Mouse (Mus musculus) naive thymus-derived CD4-positive, alpha-beta T cell, adult 2 months (primary cell): ENCODE results near the gene Rfxap.

Source experiments
- DNase-seq: peaks from one replicate; pipeline ENCODE4 v3.0.0-alpha.2; 2011; ENCODE audit warnings: low read depth

Gene Rfxap

DNA sequence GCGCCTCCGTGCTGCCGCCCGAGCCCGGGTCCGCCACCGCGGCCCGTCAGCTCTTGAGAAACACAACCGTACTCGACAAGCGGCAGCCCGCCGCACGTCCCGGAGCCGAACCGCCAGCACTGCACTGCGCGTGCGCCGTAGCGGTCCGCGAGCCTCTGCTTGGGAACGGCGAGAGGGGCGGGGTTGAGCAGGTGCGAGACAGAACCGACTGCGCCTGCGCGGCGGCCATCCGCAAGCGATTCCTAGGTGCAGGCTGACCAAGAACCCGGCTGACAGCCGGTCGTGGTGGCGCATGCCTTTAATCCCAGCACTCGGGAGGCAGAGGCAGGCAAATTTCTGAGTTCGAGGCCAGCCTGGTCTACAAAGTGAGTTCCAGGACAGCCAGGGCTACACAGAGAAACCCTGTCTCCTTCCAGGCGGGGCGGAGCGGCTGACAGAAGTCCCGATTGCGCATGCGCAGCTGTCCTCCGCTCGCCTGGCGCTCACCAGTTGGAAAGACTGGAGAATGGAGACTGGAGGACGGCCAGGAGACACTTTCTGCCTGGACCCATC is at the start of gene Rfxap:
TSS of gene Rfxap (minus strand) at position 126 of the 552 bp plus-strand sequence.
- DNase-seq, result peak; percentile 99

DNA sequence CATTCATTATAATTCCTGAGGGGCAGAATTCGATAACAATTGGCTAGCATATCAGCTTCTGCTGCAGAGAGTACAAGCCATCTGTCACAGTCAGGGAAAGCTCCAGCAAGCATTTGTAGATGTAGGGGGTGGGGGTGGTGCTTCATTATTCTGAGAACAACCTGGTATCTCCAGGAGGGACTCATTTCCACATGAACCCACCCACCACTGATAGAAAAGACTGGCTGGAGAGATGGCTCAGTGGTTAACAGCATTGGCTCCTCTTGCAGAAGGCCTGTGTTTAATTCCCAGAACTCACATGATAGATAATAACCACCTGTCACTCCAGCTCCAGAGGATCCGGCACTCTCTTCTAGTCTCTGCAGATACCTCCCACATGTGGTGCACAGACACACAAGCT is 27.8 kb upstream of the Rfxap start:
- DNase-seq, result no peak

DNA sequence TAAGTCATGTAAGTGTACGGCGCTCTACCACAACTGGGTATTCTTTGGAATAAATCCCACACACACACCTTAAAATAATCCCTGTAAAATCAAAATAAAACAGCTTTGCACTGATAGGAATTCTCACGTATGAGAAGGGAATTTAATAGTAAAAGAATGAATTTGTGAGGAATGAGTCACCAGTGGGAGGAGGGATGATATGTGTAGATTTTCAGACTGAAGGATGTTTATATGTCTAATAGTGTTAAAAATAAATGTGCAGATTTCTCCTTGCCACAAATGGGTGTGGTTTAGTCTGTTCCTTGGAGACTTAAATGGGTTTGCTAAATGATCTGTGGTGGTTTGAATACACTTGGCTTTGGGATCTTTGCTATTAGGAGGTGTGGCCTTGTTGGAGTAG is 24.9 kb upstream of the Rfxap start:
- no peak for DNase-seq

DNA sequence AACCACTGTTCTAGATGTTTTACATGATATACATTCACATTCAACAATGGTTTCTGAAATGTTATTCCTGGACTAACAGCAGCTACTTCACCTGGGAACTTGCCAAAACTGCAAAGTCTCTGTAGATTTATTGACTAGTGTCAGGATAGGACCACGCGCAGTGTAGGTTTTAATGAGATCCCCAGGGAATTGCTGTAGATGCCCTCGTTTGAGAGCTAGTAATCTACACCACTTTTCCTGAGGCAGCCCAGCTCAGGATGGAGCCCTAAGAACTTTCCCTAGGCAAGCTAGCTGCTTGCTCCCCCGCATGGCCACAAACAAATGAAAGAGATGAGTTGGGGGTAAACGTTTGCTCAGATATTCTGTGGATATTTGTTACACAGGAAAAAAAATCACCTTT is 14.9 kb upstream of the Rfxap start:
- DNase-seq, result no peak

DNA sequence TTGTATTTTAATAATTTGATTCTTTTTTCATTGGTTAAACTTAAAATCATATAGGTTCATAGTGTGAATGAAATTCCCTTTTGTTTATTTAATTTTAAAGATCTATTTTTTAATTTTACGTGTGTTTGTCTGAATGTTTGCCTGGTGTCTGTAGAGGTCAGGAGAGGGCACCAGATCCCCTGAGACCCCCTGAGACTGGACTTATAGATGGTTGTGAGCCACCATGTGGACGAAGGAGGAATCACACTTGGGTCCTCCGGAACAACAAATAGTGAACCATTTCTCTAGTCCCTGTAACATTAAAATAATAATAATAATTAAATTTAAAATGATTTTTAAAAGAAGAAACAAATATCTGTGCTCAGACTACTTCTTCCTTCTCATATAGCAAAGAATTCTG is 7.7 kb upstream of the Rfxap start:
- peak; percentile 40 for DNase-seq

DNA sequence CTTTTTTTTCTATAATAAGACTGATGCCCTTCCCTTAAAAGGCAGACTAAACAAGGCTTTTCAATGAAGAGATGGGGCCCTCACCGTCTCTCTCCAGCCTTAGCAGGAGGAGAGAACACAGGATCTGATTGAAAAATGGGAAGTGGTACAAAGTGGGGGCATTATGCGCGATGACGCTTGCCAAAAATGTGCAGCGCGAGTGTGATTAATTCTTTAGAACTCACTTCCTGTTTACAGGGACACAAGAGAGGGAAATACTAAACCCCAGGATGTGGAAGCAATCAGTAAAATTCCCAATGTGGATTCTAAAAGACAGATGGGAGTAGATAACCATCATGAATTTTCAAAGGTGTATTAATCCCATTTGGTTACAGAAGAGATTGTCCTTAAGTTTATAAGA is 7.0 kb upstream of the Rfxap start:
- no peak for DNase-seq

DNA sequence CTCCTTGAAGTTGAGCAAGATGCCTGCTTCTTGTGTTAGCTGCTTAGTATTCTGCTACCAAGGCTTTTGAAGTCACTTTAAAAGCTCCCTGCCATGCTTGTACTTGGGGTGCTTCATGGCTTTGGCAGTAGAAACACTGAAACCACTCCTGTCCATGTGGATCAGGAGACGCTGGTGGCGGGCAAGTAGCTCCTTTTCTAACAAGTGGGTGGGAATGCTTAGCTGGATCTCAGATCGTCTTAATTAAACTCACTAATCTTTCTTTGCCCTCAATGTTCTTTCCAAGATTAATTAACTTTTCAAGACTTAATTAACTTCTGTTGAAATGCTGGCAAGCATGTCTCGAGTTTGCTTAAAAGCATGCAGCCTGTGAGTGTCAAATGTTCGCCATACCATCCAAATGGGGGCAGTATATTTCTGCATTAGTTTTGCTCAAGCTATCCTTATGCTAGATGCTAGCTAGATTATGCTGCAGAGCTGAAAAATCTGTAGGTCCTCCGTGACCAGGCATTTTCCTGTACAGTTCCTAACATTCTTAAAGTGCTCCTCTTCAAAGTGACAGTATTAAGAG is 5.9 kb upstream of the Rfxap start:
- no peak for DNase-seq

DNA sequence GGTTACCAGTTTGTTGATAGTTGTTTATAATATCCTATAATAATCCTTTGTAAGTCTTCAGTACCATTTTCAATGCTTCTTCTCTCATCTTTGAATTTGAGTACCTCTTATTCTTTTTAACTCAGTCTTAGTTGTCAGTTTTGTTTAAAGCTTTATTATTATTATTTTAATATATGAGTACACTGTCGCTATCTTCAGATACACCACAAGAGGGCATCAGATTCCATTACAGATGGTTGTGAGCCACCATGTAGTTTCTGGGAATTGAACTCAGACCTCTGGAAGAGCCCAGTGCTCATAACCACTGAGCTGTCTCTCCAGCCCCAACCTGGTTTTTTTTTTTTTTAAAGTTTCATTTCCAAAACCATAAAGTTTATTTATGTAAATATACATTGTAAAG is 4.0 kb upstream of the Rfxap start:
- DNase-seq, result peak; percentile 24

DNA sequence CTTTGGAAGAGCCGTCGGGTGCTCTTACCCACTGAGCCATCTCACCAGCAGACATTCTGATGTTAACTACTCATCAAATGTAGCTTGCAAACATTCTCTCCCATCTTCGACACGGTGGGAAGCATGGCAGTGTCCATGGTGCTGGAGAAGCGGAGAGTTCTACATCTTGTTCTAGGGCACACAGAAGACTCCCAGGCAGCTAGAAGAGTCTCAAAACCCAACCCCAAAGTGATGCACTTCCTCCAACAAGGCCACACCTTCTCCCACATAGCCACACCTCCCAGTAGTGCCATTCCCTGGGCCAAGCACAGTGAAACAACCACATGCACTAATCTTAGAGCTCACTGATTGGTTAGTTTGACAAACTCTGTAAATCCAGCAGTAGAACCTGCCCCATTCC is 1.5 kb upstream of the Rfxap start:
- peak; percentile 57 for DNase-seq

DNA sequence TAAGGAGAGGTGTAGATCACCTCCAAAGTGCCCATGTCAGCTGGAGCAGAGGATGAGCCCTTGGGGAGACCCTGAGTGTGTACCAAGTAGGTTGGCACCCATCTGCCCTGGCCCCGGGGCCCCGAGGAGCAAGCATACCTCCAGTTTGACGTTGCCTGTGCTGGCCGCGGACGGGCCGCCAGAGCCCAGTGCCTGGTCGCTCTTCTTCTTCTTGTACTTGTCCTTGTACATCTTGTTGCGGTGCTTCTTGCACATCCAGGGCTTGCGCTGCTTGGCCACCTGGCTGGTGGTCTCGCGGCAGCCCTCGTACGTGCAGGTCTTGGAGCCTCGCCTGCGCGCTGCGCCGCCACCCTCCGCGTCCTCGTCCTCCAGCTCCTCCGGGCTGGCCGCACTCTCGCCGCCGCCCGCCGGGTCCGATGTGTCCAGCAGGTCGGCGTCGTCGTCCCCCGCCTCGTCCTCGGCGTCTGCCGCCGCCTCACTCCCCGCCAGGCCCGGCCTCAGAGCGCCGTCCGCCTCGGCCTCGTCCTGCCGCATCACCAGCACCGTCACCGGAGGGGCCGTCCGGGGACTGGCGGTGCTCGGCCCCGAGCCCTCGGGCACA is 430 bp downstream of the Rfxap start:
- no peak for DNase-seq

DNA sequence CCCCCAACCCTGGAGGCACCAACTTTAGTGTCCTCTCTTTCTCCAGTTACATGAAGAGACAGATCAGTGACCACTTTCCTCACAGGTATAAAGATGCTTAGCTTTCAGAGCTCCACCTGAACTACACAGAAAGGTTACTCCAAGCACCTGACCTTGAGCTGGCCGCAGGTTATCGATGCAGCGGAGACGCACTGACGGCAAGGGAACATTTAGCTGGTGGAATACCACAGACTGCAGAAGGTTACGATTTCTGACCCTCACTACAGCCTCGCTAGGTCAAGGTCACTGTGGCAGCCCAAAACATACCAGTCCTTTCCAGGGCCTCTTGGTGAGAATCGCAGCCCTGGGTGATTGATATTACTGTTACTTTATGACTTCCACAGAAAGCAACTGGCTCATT is 3.9 kb downstream of the Rfxap start:
- no peak for DNase-seq

DNA sequence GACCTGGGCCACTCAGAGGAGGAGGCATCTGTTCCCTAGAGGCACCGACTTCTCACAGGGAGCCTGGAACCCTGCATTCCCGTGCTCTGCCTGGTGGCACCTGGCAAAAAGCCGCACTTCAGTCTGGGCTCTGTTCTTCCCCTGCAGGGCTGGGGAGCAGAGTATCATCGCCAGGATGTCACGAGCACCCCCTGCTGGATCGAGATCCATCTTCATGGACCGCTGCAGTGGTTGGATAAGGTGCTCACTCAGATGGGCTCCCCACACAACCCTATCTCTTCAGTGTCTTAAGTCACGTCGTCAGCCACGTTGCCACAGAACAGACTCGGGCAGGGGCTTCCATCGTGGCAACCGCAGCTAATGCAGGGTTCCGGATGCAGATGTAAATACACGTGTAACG is 10.4 kb downstream of the Rfxap start:
- DNase-seq, result peak; percentile 49

DNA sequence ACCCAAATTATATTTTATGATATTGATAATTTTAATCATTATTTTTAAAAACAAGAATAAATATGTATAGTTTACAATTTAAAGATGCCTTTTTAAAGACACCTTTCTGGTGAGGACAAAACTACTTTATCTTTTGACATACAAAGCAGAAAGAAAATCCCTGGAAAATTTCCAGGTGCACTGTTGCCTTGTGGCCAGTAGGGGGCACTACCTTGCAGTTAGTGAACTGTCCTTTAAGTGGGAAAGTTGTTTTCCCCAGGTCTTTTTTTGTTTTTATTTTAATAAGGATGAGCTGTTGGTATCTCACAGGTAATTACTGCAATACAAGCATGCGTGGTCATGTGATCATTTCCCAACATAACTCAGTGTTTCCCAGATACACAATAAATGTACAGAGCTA is 11.8 kb downstream of the Rfxap start:
- peak; percentile 42 for DNase-seq

DNA sequence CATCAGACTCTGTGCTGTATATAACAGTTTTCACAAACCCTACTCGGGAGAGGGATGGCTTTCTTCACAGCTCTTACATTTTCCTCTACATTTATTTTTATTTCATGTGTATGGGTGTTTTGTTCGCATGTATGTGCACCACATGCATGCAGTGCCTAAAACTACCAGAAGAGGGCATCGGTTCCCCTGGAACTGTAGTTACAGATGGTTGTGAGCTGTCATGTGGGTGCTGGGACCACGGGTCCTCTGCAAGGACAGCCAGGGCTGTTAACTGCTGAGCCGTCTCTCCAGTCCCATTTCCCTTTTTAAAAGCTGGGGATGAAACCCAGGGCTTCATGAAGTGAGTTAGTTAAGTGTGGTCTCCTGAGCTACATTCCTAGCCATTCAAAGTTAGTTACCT is 12.2 kb downstream of the Rfxap start:
- DNase-seq, result peak; percentile 26

DNA sequence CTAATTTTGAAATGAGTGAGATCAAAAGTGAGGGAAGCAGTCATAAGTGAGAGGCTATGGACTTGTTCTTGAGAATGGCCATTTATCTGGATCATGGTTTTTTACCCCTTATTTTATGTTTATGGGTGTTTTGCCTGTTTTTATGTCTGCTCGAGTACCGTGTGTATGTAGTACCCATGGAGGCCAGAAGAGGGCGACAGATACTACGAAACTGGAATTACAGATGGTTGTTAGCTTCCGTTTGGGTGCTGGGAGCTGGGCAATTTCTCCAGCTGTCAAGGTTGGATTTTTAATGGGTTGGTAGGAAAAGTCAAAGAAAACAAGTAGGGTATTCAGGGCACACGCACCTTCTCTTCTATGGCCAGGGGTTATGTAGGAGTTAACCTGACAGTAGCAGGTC is 13.8 kb downstream of the Rfxap start:
- DNase-seq, result peak; percentile 26

DNA sequence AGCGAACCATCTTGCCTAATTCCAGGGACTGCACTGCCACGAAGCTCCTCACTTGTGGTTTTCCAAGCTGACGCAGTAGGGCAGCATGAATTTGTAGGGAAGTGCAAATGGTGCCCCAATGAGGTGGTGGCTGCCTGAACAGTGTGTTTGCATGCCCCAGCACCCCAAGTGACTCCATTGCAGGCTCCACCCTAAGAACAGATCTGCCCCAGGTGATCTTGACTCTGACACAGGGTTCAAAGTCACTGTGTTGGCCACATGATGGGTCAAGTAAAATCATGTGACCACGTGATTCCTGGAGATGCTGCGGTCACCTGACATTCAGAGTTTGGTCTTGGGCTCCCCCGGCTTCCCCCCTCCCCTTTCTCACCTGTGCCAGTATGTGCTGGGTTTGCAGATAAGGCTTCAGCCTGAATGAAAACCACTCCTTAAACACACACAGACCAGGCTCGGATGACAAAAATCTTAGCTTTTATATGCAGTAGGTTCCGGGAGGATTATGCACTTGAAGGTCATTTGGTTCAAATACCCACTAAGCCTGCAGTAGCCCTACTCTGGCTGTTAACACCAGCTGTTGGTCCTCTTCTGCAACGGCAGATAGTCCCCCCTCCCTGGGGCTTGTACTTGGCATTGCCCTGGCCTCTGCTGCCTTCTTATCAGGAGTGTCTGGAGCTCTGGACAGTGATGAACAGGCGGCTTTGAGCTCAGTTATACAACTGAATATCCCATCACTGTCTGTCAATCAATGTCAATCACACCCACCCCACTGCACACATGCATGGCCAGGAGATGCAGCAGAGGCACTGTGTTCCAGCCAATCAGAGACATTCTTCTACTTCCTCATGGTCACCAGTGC is 15.5 kb downstream of the Rfxap start:
- DNase-seq, result no peak

DNA sequence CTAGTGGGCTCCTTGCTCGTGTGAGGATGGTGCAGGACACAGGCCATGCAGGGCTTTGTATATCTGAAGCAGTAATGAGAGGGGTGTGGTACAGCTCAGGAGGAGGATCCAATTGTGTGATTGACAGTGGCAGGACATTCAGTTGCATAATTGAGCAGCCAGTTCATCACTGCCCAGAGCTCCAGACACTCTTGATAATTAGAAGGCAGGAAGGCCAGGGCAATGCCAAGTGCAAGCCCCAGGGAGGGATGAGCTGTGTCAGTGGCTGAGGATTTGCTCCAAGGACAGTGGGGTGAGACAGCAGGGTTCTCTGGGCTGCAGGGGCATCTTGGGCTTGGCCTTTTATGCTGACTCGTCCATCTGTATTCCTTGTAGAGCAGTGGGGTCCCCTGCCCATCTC is 17.0 kb downstream of the Rfxap start:
- no peak for DNase-seq

DNA sequence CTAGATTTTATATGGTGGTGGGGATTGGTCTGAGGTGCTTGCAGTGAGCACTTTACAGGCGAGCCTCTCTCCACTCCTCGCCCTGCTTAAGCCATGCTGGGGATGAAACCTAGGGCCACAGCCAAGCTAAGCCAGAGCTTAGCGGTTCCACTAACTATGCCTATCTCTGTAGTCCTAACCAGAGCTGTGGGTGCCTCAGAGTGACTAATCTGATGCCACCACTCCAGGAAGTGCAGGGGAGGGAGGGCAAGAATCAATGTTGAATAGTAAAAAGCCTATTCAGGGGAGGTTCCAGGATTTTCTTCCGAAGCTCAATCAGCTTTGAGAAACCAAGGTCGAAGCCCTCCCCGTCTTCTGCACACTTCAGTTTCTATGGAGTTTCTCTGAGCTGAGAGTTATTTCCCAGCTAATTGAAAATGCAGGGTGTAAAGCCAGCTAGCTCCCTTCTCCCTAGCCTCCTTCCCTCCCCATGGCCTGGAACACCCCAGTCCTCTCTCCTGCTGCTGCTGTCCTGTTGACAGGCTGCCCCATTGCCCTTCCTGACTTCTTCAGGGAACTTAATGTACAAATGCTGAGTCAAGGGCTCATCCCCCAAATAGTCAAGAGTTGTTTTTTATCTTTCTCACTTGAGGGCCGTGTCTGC is 31.5 kb downstream of the Rfxap start:
- no peak for DNase-seq

DNA sequence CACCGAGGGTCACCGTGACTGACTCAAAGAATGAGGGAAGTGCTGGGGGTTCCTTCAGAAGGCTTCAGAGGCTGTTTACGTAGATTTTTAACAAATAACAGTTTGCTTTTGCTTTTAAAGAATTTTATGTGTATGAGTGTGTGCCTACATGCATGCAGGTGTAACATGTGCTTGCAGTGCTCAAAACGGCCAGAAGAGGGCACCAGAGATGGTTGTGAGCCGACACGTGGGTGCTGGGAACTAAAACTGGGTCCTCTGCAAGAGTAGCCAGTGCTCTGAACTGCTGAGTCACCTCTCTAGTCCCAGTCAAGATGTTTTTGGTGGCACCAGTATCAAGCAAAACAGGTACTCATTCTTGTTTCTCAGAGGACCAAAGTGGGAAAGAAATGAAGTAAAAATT is 34.0 kb downstream of the Rfxap start:
- DNase-seq, result no peak

DNA sequence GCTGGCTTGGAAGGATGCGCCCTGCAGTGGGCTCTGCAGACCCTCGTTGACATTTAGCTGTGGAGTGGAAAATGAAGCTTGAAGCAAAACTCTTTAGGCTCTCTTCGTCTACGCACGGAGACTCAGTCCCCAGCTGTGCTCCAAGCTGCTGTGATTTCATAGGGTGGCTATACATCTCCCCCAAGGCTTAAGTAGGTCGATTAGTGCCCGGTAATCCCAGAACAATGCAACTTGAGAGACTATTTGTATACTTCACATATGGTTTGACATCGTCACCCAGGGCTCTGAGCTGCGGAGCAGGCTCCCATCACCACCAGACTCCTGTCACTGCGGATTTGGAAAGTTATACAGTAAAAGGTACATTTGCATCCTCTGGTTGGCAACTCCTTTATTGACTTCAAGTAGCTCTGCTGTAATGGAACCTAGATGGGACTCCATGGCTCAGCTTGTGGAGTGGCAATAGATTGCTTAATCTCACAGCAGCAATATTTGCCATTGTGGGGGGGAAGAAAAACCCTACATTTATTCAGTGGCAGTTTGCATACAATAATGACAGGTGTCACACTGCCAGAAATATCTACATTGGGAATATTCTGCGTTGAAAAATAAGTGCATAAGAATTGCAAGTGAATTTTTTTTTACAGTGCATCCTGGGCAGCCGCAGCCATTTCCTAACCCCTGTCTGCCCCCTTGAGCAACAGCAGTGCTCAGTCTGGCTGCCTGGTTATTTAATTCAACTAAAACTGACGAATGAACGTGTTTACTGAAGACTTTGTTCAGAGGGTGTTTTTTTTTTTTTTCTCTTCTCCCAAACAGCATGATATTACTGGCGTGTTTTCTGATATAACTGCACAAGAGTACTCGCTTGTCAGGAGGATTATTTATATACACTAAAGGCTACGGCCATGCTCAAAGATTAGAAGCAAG is 38.0 kb downstream of the Rfxap start:
- no peak for DNase-seq

DNA sequence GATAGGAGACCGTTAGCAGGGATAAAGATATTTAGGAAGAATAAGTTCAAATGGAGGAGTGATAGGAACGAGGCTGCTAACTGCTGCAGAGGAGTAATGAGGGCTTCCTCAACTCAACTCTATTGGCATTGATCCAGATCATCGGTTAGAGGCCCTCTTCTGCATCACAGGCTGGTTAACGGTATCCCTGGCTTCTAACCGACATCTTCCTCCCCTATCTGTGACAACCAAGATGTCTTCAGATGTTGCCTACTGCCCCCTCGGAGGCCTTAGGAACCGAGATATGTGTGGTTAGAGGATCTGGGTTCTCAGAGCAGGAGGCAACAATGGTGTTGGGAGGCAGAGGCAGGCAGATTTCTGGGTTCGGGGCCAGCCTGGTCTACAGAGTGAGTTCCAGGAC is 39.0 kb downstream of the Rfxap start:
- DNase-seq, result no peak

DNA sequence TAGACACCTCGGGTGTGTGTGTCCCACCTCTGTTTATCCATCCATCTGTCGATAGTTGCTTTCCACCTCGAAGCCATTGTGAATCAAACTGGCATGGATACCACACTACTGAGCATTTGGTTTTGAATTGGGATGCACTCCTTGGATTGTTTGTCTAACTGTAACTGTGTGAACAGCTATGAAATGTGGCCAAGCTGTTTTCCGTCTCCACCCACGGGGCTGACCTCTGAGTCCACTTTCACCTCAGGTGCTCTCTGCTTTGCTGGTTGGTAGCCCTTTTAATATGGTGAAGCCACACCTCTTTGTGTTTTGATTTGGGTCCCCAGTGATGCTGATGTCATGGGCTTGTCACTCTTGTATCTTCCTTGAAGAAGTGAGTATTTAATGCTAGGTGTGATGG is 40.8 kb downstream of the Rfxap start:
- DNase-seq, result no peak
